Mouse (Mus musculus): ENCODE measurements around the gene Alg5.

GRCm38 (mm10) chr3:54755145-54756041, 20.1 kb downstream of the Alg5 start, which contains the start of gene Smad9:
- TF ChIP-seq CTCF (IDR thresholded peaks at IDR 0.05; ENCODE audit: control insufficient read depth, insufficient read depth, insufficient read length) (no peak), CEBPB (IDR thresholded peaks at IDR 0.05; ENCODE audit: low read depth) (no peak), FOSL1 (IDR thresholded peaks at IDR 0.05; ENCODE audit: insufficient read depth, low read length, poor library complexity, severe bottlenecking) (no peak), USF1 (IDR thresholded peaks at IDR 0.05; ENCODE audit: low read depth) (no peak)

Measured in C2C12 (cell line).